Mouse (Mus musculus) forebrain, embryonic 13.5 days (tissue): ENCODE data around the gene Hand1. TPM values are rescaled to one million over a fixed set of nuclear protein-coding genes. Genes with fewer than 3 reads are reported as not detected.

ENCODE experiments used
- ATAC-seq: fragments of 200-750 bp; cut with Nextera tagmentation; 2 replicates; pipeline ENCODE4 v1.8.0; 2017
- H3K27ac ChIP-seq: fragments of 300-500 bp; sonication (generic); 2 replicates; pipeline ENCODE4 v1.5.1; 2015; ENCODE audit warnings: inconsistent platforms, mild to moderate bottlenecking, moderate library complexity
- H3K27me3 ChIP-seq: fragments of 300-500 bp; sonication (generic); 2 replicates; pipeline ENCODE4 v1.6.1; 2015; ENCODE audit warnings: mild to moderate bottlenecking, inconsistent platforms
- H3K36me3 ChIP-seq: fragments of 300-500 bp; sonication (generic); 2 replicates; pipeline ENCODE4 v1.6.1; 2015; ENCODE audit warnings: mild to moderate bottlenecking, inconsistent platforms; ENCODE audit not compliant: poor library complexity, severe bottlenecking
- H3K4me1 ChIP-seq: fragments of 300-500 bp; sonication (generic); 2 replicates; pipeline ENCODE4 v1.6.1; 2015; ENCODE audit warnings: inconsistent platforms
- H3K4me2 ChIP-seq: fragments of 300-500 bp; sonication (generic); 2 replicates; pipeline ENCODE4 v1.6.1; 2015; ENCODE audit warnings: inconsistent platforms, mild to moderate bottlenecking, moderate library complexity
- H3K4me3 ChIP-seq: fragments of 300-500 bp; sonication (generic); 2 replicates; pipeline ENCODE4 v1.5.1; 2015; ENCODE audit warnings: mild to moderate bottlenecking, inconsistent platforms
- H3K9ac ChIP-seq: fragments of 300-500 bp; sonication (generic); 2 replicates; pipeline ENCODE4 v1.6.1; 2015; ENCODE audit warnings: mild to moderate bottlenecking, inconsistent platforms
- H3K9me3 ChIP-seq: fragments of 300-500 bp; sonication (generic); replicated peaks from 2 replicates; pipeline ENCODE4 v1.6.1; 2016; ENCODE audit warnings: inconsistent platforms
- WGBS: fragments of 180-500 bp; shearing (Covaris S2); methylation state at CpG from one replicate; pipeline ENCODE4 v1.1.7; 2015; 5-methylcytosine and 5-hydroxymethylcytosine counted together
- polyA plus RNA-seq: library from polyadenylated mRNA; unstranded; fragments of >200 nt; fragmentation: Nextera tagmentation; extraction: Ambion mirVana; gene quantifications from 2 replicates; pipeline ENCODE4 v1.2.1, GENCODE M21; 2015

Hand1 gene
- polyA plus RNA-seq, 1 experiment from 2014 or later = not detected

GRCm38 (mm10) chr11:57795086-57795485 is 37.5 kb downstream of the Hand1 start:
- no peaks in the 10 kb centered on the region for H3K36me3 ChIP-seq
- 56% methylated on average over 6 of the region's 6 CpGs for WGBS
- no peak overlapping the region for H3K27ac ChIP-seq
- no peak overlapping the region for H3K4me2 ChIP-seq
- peaks cover 8% of the 10 kb centered on the region; the same call in 1 of the 2 replicates for H3K27me3 ChIP-seq
- no peak for ATAC-seq
- no peak overlapping the region for H3K9ac ChIP-seq
- no peak overlapping the region for H3K4me3 ChIP-seq
- H3K9me3 ChIP-seq = no peaks in the 10 kb centered on the region
- peaks cover 2% of the 10 kb centered on the region for H3K4me1 ChIP-seq

- no peak overlapping the region for H3K27ac ChIP-seq
- H3K9me3 ChIP-seq = no peaks in the 10 kb centered on the region
- peaks cover 15% of the 10 kb centered on the region for H3K4me1 ChIP-seq
- H3K4me2 ChIP-seq = no peak overlapping the region
- 27% methylated on average over 21 of the region's 21 CpGs for WGBS
- H3K4me3 ChIP-seq = no peak overlapping the region
- peaks cover 13% of the 10 kb centered on the region for H3K27me3 ChIP-seq
- H3K36me3 ChIP-seq = no peaks in the 10 kb centered on the region
- no peak for ATAC-seq
- no peak overlapping the region for H3K9ac ChIP-seq
Observed at GRCm38 (mm10) chr11:57790866-57791535, 41.6 kb downstream of the Hand1 start.

GRCm38 (mm10) chr11:57787913-57788312 is 44.7 kb downstream of the Hand1 start:
- H3K27ac ChIP-seq = no peak overlapping the region
- 34% methylated on average over 3 of the region's 3 CpGs for WGBS
- ATAC-seq = no peak

GRCm38 (mm10) chr11:57786616-57787418 is 45.8 kb downstream of the Hand1 start:
- WGBS = 20% methylated on average over 18 of the region's 18 CpGs
- Histone ChIP-seq H3K36me3 (peaks cover 1% of the 10 kb centered on the region; the same call in 1 of the 2 replicates), H3K4me3 (no peak overlapping the region), H3K4me2 (peak overlapping the region; percentile 25; the same call in 1 of the 2 replicates), H3K27ac (peak overlapping the region; percentile 42), H3K27me3 (peaks cover 31% of the 10 kb centered on the region), H3K9ac (peak overlapping the region; percentile 14; the same call in 1 of the 2 replicates), H3K4me1 (peaks cover 15% of the 10 kb centered on the region), H3K9me3 (no peaks in the 10 kb centered on the region)
- ATAC-seq = peak; percentile 57

More at GRCm38 (mm10) chr11:57787913-57788312, 44.7 kb downstream of the Hand1 start:
- Histone ChIP-seq H3K4me3 (no peak overlapping the region), H3K27me3 (peaks cover 28% of the 10 kb centered on the region), H3K9ac (no peak overlapping the region), H3K9me3 (no peaks in the 10 kb centered on the region), H3K4me1 (peaks cover 15% of the 10 kb centered on the region), H3K36me3 (no peaks in the 10 kb centered on the region), H3K4me2 (no peak overlapping the region)

GRCm38 (mm10) chr11:57779824-57780223 is 52.8 kb downstream of the Hand1 start:
- no peak overlapping the region for H3K27ac ChIP-seq
- no peak for ATAC-seq
- 90% methylated on average over 14 of the region's 14 CpGs for WGBS

More at GRCm38 (mm10) chr11:57779824-57780223, 52.8 kb downstream of the Hand1 start:
- Histone ChIP-seq H3K4me1 (peaks cover 8% of the 10 kb centered on the region; the same call in 1 of the 2 replicates), H3K4me2 (no peak overlapping the region), H3K36me3 (peaks cover 7% of the 10 kb centered on the region; the same call in 1 of the 2 replicates), H3K27me3 (peaks cover 61% of the 10 kb centered on the region), H3K4me3 (no peak overlapping the region), H3K9ac (no peak overlapping the region), H3K9me3 (no peaks in the 10 kb centered on the region)

Other genes with a start within 250 kb of the Hand1 start
- 10.4 and 10.7 TPM in 2 replicates for gene Galnt10, start 187.4 kb downstream of the Hand1 start, polyA plus RNA-seq
- 6.8 and 7.4 TPM in 2 replicates for gene Sap30l, start 31.2 kb downstream of the Hand1 start, polyA plus RNA-seq
- gene Larp1, start 176.2 kb upstream of the Hand1 start, polyA plus RNA-seq = 14.1 and 16.3 TPM in 2 replicates